Mouse (Mus musculus) megakaryocyte, embryonic 14.5 days (primary cell): ENCODE data around the gene Gm20388.

ENCODE experiments used
- FLI1 ChIP-seq: IDR thresholded peaks from 2 replicates; pipeline ENCODE4 v1.6.1; 2012; ENCODE audit warnings: low read length, inconsistent platforms, mixed read lengths
- GATA1 ChIP-seq: IDR thresholded peaks from 3 replicates; pipeline ENCODE4 v1.6.1; 2012; ENCODE audit warnings: mixed read lengths, low read length, inconsistent platforms, borderline replicate concordance

DNA sequence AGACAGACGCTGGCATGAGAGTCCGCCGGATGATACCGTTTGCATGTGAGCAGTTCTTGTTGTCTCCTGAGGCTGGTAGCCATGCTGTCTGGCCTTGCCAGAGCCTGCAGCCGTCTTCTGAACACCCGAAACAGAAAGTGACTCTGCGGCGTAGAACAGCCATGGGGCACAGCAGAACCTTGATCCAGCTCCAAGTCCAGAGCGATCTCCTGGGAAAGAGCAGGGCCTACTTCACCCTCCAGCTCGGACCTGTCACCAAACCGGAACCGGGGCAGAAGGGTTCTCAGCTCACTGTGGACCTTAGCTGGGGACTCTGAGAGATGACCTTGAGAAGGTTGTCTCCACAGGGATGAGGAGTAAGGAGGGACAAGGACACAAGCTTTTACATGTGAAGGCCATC is 3364.5 kb downstream of the Gm20388 start:
- TF ChIP-seq GATA1 = no peak
- TF ChIP-seq FLI1 = no peak
